Mouse (Mus musculus): Measurements from ENCODE around the gene Zfr.

DNA sequence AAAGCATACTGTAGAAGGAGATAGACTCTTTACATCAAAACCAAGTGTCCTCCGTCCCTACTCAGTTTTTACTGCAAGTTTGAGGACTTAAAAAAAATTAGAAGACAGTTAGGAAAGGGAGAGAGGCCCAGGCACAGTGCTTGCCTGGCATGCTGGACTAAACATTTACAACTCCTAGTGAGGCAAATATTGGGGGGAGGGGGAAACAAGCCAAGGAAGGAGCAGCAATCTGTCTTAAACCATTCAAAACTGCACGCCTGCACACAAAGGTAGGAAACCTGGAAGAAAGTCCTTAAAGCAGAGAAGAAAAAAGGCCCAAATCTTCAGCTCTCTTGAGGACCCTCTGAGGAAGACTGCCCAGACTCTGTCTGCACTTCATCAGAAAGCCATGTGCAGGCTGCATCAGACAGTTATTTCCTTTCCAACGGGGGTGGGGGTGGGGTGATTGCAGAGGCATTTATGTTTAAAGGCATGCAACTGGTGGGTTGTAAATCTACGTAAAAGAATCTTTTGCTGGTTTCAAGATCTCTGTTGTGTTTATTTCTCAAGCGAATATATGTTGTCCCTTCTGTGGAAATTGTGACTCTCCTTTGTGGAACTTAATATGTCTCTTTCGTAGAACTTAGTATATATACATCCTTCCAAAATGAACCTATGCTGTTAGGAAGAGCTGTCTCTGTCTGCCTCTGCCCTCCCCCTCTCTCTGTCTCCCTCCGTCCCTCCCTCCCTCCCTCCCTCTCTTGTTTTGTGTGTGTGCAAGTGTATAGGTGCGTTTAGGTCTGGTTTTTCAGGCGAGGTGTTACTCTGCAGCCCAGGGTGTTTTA, 49.0 kb upstream of the Zfr start:
- TF ChIP-seq CTCF (IDR thresholded peaks at IDR 0.05; ENCODE audit: borderline replicate concordance, control insufficient read depth, extremely low read depth, insufficient read depth, low read length, poor library complexity) (no peak), POLR2A (IDR thresholded peaks at IDR 0.05; ENCODE audit: control insufficient read depth, extremely low read depth, insufficient read depth, low read length, poor library complexity) (no peak)
